Mouse (Mus musculus) G1E (cell line): ENCODE measurements around the gene Hmox2. TPM values are rescaled to one million over a fixed set of nuclear protein-coding genes. Genes with fewer than 3 reads are reported as not detected.

Source experiments
- ATAC-seq: 2 replicates; pipeline ENCODE4 v1.8.0; 2016; ENCODE audit warnings: mild to moderate bottlenecking; ENCODE audit not compliant: insufficient number of reproducible peaks, poor library complexity, low FRiP score, severe bottlenecking; ENCODE audit errors: extremely low read depth
- DNase-seq: peaks from one replicate; pipeline ENCODE4 v3.0.0; 2012; ENCODE audit warnings: low spot score
- H3K27me3 ChIP-seq: 2 replicates; pipeline ENCODE4 v1.6.1; 2012; ENCODE audit warnings: mild to moderate bottlenecking, low read length, inconsistent platforms; ENCODE audit not compliant: insufficient read depth
- H3K36me3 ChIP-seq: replicated peaks from 2 replicates; pipeline ENCODE3; 2012; ENCODE audit warnings: mild to moderate bottlenecking, inconsistent platforms
- H3K4me1 ChIP-seq: 2 replicates; pipeline ENCODE4 v1.6.1; 2012; ENCODE audit warnings: low read depth, low read length, inconsistent platforms, mixed read lengths; ENCODE audit not compliant: insufficient read depth
- H3K4me3 ChIP-seq: 2 replicates; pipeline ENCODE4 v1.5.1; 2012; ENCODE audit warnings: low read depth, mild to moderate bottlenecking, inconsistent platforms, low read length, moderate library complexity, mixed read lengths
- H3K9me3 ChIP-seq: replicated peaks from 2 replicates; pipeline ENCODE4 v1.6.1; 2012; ENCODE audit warnings: inconsistent platforms
- CTCF ChIP-seq: IDR thresholded peaks from 2 replicates; pipeline ENCODE4 v1.5.1; 2012; ENCODE audit warnings: low read depth, low read length, inconsistent platforms, mixed read lengths
- GATA1 ChIP-seq: IDR thresholded peaks from 2 replicates; pipeline ENCODE4 v1.6.1; 2012; ENCODE audit warnings: borderline replicate concordance, low read length, inconsistent platforms, mixed read lengths
- GATA2 ChIP-seq: IDR thresholded peaks from 2 replicates; pipeline ENCODE4 v1.6.1; 2012; ENCODE audit warnings: low read depth, low read length, inconsistent platforms, borderline replicate concordance
- POLR2AphosphoS5 ChIP-seq: IDR thresholded peaks from 2 replicates; pipeline ENCODE4 v1.6.1; 2012; ENCODE audit warnings: low read depth, low read length, inconsistent platforms; ENCODE audit not compliant: insufficient replicate concordance
- TAL1 ChIP-seq: conservative IDR thresholded peaks from 2 replicates; pipeline ENCODE4 v1.6.1; 2012; ENCODE audit warnings: low read depth, low read length, inconsistent platforms, mixed read lengths
- polyA plus RNA-seq: library from polyadenylated mRNA; stranded (reverse); fragments of >175 nt; gene quantifications from 2 replicates; pipeline ENCODE4 v1.2.3, GENCODE M21; 2012
- total RNA-seq, 2 experiments: library from RNA; stranded (forward) in 1 of 2; stranded (reverse) in 1 of 2; fragments of 200-1000 nt in 1 of 2; fragments of >200 nt in 1 of 2; fragmentation: Nextera tagmentation in 1 of 2; gene quantifications; 2 replicates each; pipeline ENCODE4 v1.2.3; 2014 to 2017

The Hmox2 gene
- total and polyA plus RNA-seq, 3 experiments: 2.3 to 43.0 (median 37.2) TPM

GRCm38 (mm10) chr16:4777905-4778609 lies 51.9 kb downstream of the Hmox2 start:
- H3K4me3 ChIP-seq: no peak overlapping the region

GRCm38 (mm10) chr16:4778940-4779339 lies 52.8 kb downstream of the Hmox2 start:
- Histone ChIP-seq H3K4me3 (no peak overlapping the region), H3K27me3 (no peaks in the 10 kb centered on the region), H3K4me1 (peaks cover 16% of the 10 kb centered on the region), H3K9me3 (no peaks in the 10 kb centered on the region), H3K36me3 (peaks cover 16% of the 10 kb centered on the region)
- TF ChIP-seq TAL1 (no peak), GATA1 (no peak), GATA2 (no peak), POLR2AphosphoS5 (no peak), CTCF (no peak)
- ATAC-seq: no peak
- DNase-seq: no peak

More at GRCm38 (mm10) chr16:4777905-4778609, 51.9 kb downstream of the Hmox2 start:
- Histone ChIP-seq H3K36me3 (peaks cover 17% of the 10 kb centered on the region), H3K27me3 (no peaks in the 10 kb centered on the region), H3K9me3 (no peaks in the 10 kb centered on the region), H3K4me1 (peaks cover 23% of the 10 kb centered on the region)
- ATAC-seq (no peak), DNase-seq (no peak)
- TF ChIP-seq TAL1 (no peak), CTCF (no peak), POLR2AphosphoS5 (no peak), GATA2 (no peak), GATA1 (no peak)

GRCm38 (mm10) chr16:4781524-4782196 lies 55.5 kb downstream of the Hmox2 start:
- peaks cover 22% of the 10 kb centered on the region for H3K36me3 ChIP-seq
- TF ChIP-seq GATA2: no peak
- no peak for TF ChIP-seq GATA1
- no peak for TF ChIP-seq CTCF
- TF ChIP-seq POLR2AphosphoS5: no peak
- TF ChIP-seq TAL1: no peak
- H3K4me1 ChIP-seq: peaks cover 15% of the 10 kb centered on the region
- H3K4me3 ChIP-seq: no peak overlapping the region
- H3K9me3 ChIP-seq: no peaks in the 10 kb centered on the region
- DNase-seq (no peak), ATAC-seq (no peak)
- H3K27me3 ChIP-seq: no peaks in the 10 kb centered on the region

GRCm38 (mm10) chr16:4782515-4782914 lies 56.4 kb downstream of the Hmox2 start:
- Histone ChIP-seq H3K27me3 (no peaks in the 10 kb centered on the region), H3K4me3 (no peak overlapping the region), H3K9me3 (no peaks in the 10 kb centered on the region), H3K36me3 (peaks cover 22% of the 10 kb centered on the region), H3K4me1 (peaks cover 7% of the 10 kb centered on the region)
- ATAC-seq (peak; percentile 57; the same call in 1 of the 2 replicates), DNase-seq (no peak)
- TF ChIP-seq GATA1 (no peak), CTCF (no peak), TAL1 (no peak), POLR2AphosphoS5 (no peak), GATA2 (no peak)

GRCm38 (mm10) chr16:4785706-4786105 lies 59.5 kb downstream of the Hmox2 start:
- no peaks in the 10 kb centered on the region for H3K27me3 ChIP-seq
- TF ChIP-seq POLR2AphosphoS5 (no peak), TAL1 (no peak), GATA2 (no peak), CTCF (no peak), GATA1 (no peak)
- ATAC-seq: no peak
- H3K4me1 ChIP-seq: peaks cover 25% of the 10 kb centered on the region
- no peaks in the 10 kb centered on the region for H3K9me3 ChIP-seq
- peaks cover 16% of the 10 kb centered on the region for H3K36me3 ChIP-seq
- no peak overlapping the region for H3K4me3 ChIP-seq
- DNase-seq: no peak

- TF ChIP-seq POLR2AphosphoS5 (no peak), TAL1 (no peak), GATA1 (no peak), CTCF (no peak), GATA2 (no peak)
- DNase-seq (no peak), ATAC-seq (no peak)
- Histone ChIP-seq H3K4me3 (no peak overlapping the region), H3K36me3 (peaks cover 14% of the 10 kb centered on the region), H3K27me3 (no peaks in the 10 kb centered on the region; the same call in 1 of the 2 replicates), H3K4me1 (peaks cover 25% of the 10 kb centered on the region), H3K9me3 (no peaks in the 10 kb centered on the region)
Observed at GRCm38 (mm10) chr16:4788176-4788575, 62.0 kb downstream of the Hmox2 start.
